Mouse (Mus musculus): ENCODE data around the gene Olfr695.

- TF ChIP-seq CTCF (IDR thresholded peaks at IDR 0.05; ENCODE audit: extremely low read depth, insufficient read length, insufficient replicate concordance, low read depth, low read length) (no peak), POLR2A (IDR thresholded peaks at IDR 0.05; ENCODE audit: low read depth, low read length) (no peak)
Measured at GRCm38 (mm10) chr7:106696891-106697290, 19.3 kb downstream of the Olfr695 start.
